Mouse (Mus musculus) layer of hippocampus, adult 18-20 months (tissue): ENCODE measurements around the gene Vamp2. TPM values are rescaled to one million over a fixed set of nuclear protein-coding genes. Genes with fewer than 3 reads are reported as not detected.

Source experiments
- DNase-seq, 2 experiments: peaks; one replicate each; pipeline ENCODE4 v3.0.0; 2022; ENCODE audit warnings: low spot score in 2 of 2
- long read RNA-seq: library from polyadenylated mRNA; stranded (forward); transcript quantifications from one replicate; pipeline ENCODE4 v2.0.0, GENCODE M21; 2021
- total RNA-seq, 2 experiments: library from RNA; stranded (reverse); gene quantifications; 2 replicates each; pipeline ENCODE4 v1.2.3; 2021

Vamp2 gene
- total RNA-seq: 1,000 to 10,000 TPM in 1 of 2 experiments, 100 to 1,000 TPM in 1; 995 to 1,010 TPM
- long read RNA-seq, transcript Vamp2-202 (4 exons, 1,113 nt): minor isoform, 7 of 1,616 reads
- long read RNA-seq, transcript Vamp2-201 (5 exons, 2,205 nt): major isoform, 1,471 of 1,616 reads
- long read RNA-seq, partial matches to known transcripts: 125 of 1,616 reads
- long read RNA-seq, other reads (novel, unspliced or antisense): 11 of 1,616 reads

- peak; percentile 90 to 96 for DNase-seq
These were observed at the start of gene Vamp2 for GRCm38 (mm10) chr11:69088103-69088855. Gene Vamp2 (plus strand): TSS chr11:69088490.

GRCm38 (mm10) chr11:69045531-69046394 is 42.5 kb upstream of the Vamp2 start, which contains the start of gene Aurkb:
Gene Aurkb (plus strand): TSS chr11:69045647.
- peak; percentile 44 to 73 for DNase-seq

- DNase-seq: no peak
These were observed 41.9 kb upstream of the Vamp2 start for GRCm38 (mm10) chr11:69046395-69046774.

- DNase-seq: no peak
These were observed 40.7 kb upstream of the Vamp2 start for GRCm38 (mm10) chr11:69047592-69047991.

GRCm38 (mm10) chr11:69048151-69048550 is 40.1 kb upstream of the Vamp2 start:
- no peak for DNase-seq

GRCm38 (mm10) chr11:69050748-69051147 is 37.5 kb upstream of the Vamp2 start:
- DNase-seq: no peak

GRCm38 (mm10) chr11:69051771-69052170 is 36.5 kb upstream of the Vamp2 start:
- no peak for DNase-seq

GRCm38 (mm10) chr11:69052824-69053421 is 35.4 kb upstream of the Vamp2 start:
- no peak for DNase-seq

GRCm38 (mm10) chr11:69053848-69054247 is 34.4 kb upstream of the Vamp2 start:
- DNase-seq: no peak

GRCm38 (mm10) chr11:69058265-69058664 is 30.0 kb upstream of the Vamp2 start:
- DNase-seq: no peak

GRCm38 (mm10) chr11:69058729-69059356 is 29.4 kb upstream of the Vamp2 start:
- no peak for DNase-seq

- peak; percentile 97 to 98 for DNase-seq
These were observed 28.8 kb upstream of the Vamp2 start, which contains the start of gene Borcs6 for GRCm38 (mm10) chr11:69059357-69059974. Gene Borcs6 (plus strand): TSS chr11:69059717.

GRCm38 (mm10) chr11:69059975-69060411 is 28.3 kb upstream of the Vamp2 start:
- peak in 1 of 2 experiments; percentile 48 for DNase-seq

- DNase-seq: peak in 1 of 2 experiments; percentile 36
These were observed 27.6 kb upstream of the Vamp2 start for GRCm38 (mm10) chr11:69060448-69061254.

GRCm38 (mm10) chr11:69061255-69061912 is 26.9 kb upstream of the Vamp2 start:
- DNase-seq: peak in 1 of 2 experiments; percentile 22

GRCm38 (mm10) chr11:69062194-69062760 is 26.0 kb upstream of the Vamp2 start:
- peak; percentile 67 to 92 for DNase-seq

- DNase-seq: peak; percentile 92 to 99
These were observed 25.5 kb upstream of the Vamp2 start for GRCm38 (mm10) chr11:69062761-69063224.
